Mouse (Mus musculus) liver, adult 2 months (tissue): Measurements from ENCODE around the gene Dusp2.

ENCODE experiments used
- CTCF ChIP-seq: fragments of 200-500 bp; IDR thresholded peaks from 2 replicates; pipeline ENCODE4 v1.5.1; 2011; ENCODE audit warnings: low read depth, low read length, control low read depth
- POLR2A ChIP-seq: fragments of 200-500 bp; IDR thresholded peaks from 2 replicates; pipeline ENCODE4 v1.6.1; 2011; ENCODE audit warnings: low read length, control low read depth; ENCODE audit not compliant: insufficient read depth; ENCODE audit errors: extremely low read depth

GRCm38 (mm10) chr2:127311193-127311592, 24.8 kb upstream of the Dusp2 start:
- TF ChIP-seq CTCF (no peak), POLR2A (no peak)
